Comparison of ENCODE assay signal across 7 mouse cellular contexts in the genomic region with DNA sequence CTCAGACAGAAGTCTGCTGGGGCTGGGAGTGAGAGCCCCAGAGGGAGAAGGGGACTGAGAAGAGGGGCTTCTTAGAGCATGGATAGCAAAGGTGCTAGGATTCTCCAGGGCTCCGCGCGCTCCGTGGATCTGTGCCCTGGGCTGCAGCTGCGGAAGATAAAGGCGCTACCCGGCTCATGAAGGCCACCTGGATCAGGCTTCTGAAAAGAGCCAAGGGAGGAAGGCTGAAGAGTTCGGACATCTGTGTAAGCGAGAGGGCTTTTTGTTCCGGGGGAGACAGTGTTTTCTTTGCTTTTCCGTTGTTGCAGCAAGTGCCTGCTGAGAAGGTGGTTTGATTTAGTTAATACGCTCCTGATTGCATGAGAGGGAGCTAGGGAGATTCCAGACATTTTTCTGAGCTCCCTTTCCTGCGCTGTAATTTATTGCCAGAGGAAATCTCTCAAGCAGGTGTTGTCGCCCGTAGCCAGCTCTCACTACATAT.
DNase-seq lines count a peak whose midpoint lies in the region; ATAC-seq and TF ChIP-seq lines count a peak whose summit lies in the region.

No protein-coding gene starts in this region.

- H3K27ac ChIP-seq in embryonic facial prominence, embryonic 14.5 days (replicated peaks; ENCODE audit: low read depth, low read length): no peak overlapping the region
- H3K27ac ChIP-seq in midbrain, embryonic 13.5 days: peak overlapping the region; percentile 27; the same call in 1 of the 2 replicates

- peak overlapping the region; percentile 9 for H3K4me3 ChIP-seq in lung, adult 2 months (replicated peaks; ENCODE audit: extremely low read depth, low read depth, low read length)
- H3K4me3 ChIP-seq in embryonic facial prominence, embryonic 14.5 days (ENCODE audit: low read depth, low read length): peak overlapping the region; percentile 14
- H3K4me3 ChIP-seq in midbrain, embryonic 13.5 days (replicated peaks): peak overlapping the region; percentile 32

- DNase-seq in lung, adult 2 months: no peak
- DNase-seq in lung, postnatal 36 days: no peak
- peak; percentile 18 for DNase-seq in embryonic facial prominence, embryonic 14.5 days (ENCODE audit: low spot score)
- peak; percentile 18 for DNase-seq in hindlimb bud, embryonic 11.5 days (ENCODE audit: extremely low spot score, low read depth, low spot score)
- DNase-seq in testis, postnatal 10 days (ENCODE audit: low spot score): peak; percentile 52
- DNase-seq in thymus, adult 18-20 months: no peak

- TF ChIP-seq CTCF in lung, adult 2 months (IDR thresholded peaks at IDR 0.05; ENCODE audit: insufficient read depth, low read length): no peak

- 26% methylated on average over 15 of the region's 15 CpGs for WGBS in lung, adult 2 months
- WGBS in embryonic facial prominence, embryonic 14.5 days: 11% methylated on average over 15 of the region's 15 CpGs
- WGBS in midbrain, embryonic 13.5 days: 11% methylated on average over 15 of the region's 15 CpGs

- TF ChIP-seq POLR2A in lung, adult 2 months (IDR thresholded peaks at IDR 0.05; ENCODE audit: borderline replicate concordance, extremely low read depth, low read depth, low read length): no peak

- peak overlapping the region; percentile 50 for H3K4me2 ChIP-seq in embryonic facial prominence, embryonic 14.5 days (ENCODE audit: low read depth, low read length)
- H3K4me2 ChIP-seq in midbrain, embryonic 13.5 days (replicated peaks): peak overlapping the region; percentile 57

- peaks cover 7% of the 10 kb centered on the region for H3K4me1 ChIP-seq in lung, adult 2 months (ENCODE audit: control insufficient read depth, insufficient read depth, low read length)
- peaks cover 10% of the 10 kb centered on the region; the same call in 1 of the 2 replicates for H3K4me1 ChIP-seq in embryonic facial prominence, embryonic 14.5 days (ENCODE audit: control insufficient read depth, insufficient read depth, low read length)
- peaks cover 25% of the 10 kb centered on the region for H3K4me1 ChIP-seq in midbrain, embryonic 13.5 days (replicated peaks)

- H3K9ac ChIP-seq in embryonic facial prominence, embryonic 14.5 days (ENCODE audit: low read depth, low read length): no peak overlapping the region
- peak overlapping the region; percentile 55 for H3K9ac ChIP-seq in midbrain, embryonic 13.5 days (replicated peaks)

- no peaks in the 10 kb centered on the region for H3K9me3 ChIP-seq in embryonic facial prominence, embryonic 14.5 days (ENCODE audit: control insufficient read depth, low read length)
- no peaks in the 10 kb centered on the region for H3K9me3 ChIP-seq in midbrain, embryonic 13.5 days

- no peaks in the 10 kb centered on the region for H3K27me3 ChIP-seq in embryonic facial prominence, embryonic 14.5 days (replicated peaks; ENCODE audit: control insufficient read depth, insufficient read depth, low read length)
- H3K27me3 ChIP-seq in midbrain, embryonic 13.5 days: no peaks in the 10 kb centered on the region

- ATAC-seq in embryonic facial prominence, embryonic 14.5 days (ENCODE audit: low read depth): 0 out of 2 replicates have a peak, but pooled peaks have one; percentile 50
- peak; percentile 29; the same call in 1 of the 2 replicates for ATAC-seq in midbrain, embryonic 13.5 days

- H3K36me3 ChIP-seq in embryonic facial prominence, embryonic 14.5 days (ENCODE audit: control insufficient read depth, insufficient read depth, low read length): no peaks in the 10 kb centered on the region
- no peaks in the 10 kb centered on the region for H3K36me3 ChIP-seq in midbrain, embryonic 13.5 days

Comparison
In these comparisons a context has a peak if more than half of its experiments do, and no peak if none do; other contexts are left out.
1. DNase-seq: peak in embryonic facial prominence, embryonic 14.5 days (single experiment), hindlimb bud, embryonic 11.5 days (single experiment) and testis, postnatal 10 days (single experiment); none in lung, adult 2 months (single experiment), lung, postnatal 36 days (single experiment) and thymus, adult 18-20 months (0 of 2).
2. Peak in every context shown above with its lines, with median percentiles within 50 percentile points of each other: H3K4me3 ChIP-seq.